Mouse (Mus musculus) testis, adult 2 months (tissue): Measurements from ENCODE around the gene Kmt2d.

ENCODE experiments used
- CTCF ChIP-seq: fragments of 200-500 bp; IDR thresholded peaks from 2 replicates; pipeline ENCODE4 v1.5.1; 2012; ENCODE audit warnings: low read depth, mild to moderate bottlenecking, inconsistent platforms, low read length, moderate library complexity; ENCODE audit not compliant: control insufficient read depth, insufficient read depth, insufficient replicate concordance
- POLR2A ChIP-seq: fragments of 200-500 bp; IDR thresholded peaks from 2 replicates; pipeline ENCODE4 v1.6.1; 2012; ENCODE audit warnings: low read depth, mild to moderate bottlenecking, inconsistent platforms, low read length, moderate library complexity; ENCODE audit not compliant: control insufficient read depth

DNA sequence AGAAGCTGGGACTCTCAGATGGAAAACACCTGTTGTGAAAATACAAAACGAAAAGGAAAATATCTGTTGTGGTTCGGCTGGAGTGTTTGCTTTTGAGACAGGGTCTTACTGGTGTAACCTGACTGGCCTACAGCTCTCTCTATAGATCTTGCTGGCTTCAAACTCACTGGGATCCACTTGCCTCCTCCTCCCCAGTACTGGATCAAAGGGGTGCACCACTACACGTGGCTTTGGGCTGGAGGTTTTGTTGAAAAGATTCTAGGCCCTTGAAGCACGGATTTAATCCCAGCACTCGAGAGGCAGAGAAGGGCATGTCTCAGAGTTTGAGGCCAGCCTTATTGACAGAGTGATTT, 10.6 kb upstream of the Kmt2d start:
- no peak for TF ChIP-seq CTCF
- no peak for TF ChIP-seq POLR2A
